Mouse (Mus musculus) kidney, adult 2 months (tissue): ENCODE results near the gene Ccdc142. TPM values are rescaled to one million over a fixed set of nuclear protein-coding genes. Genes with fewer than 3 reads are reported as not detected.

Experiments
- DNase-seq: peaks from one replicate; pipeline ENCODE4 v3.0.0; 2021
- H3K27ac ChIP-seq: fragments of 200-500 bp; 2 replicates; pipeline ENCODE4 v1.5.1; 2012; ENCODE audit warnings: low read depth, low read length, control low read depth, inconsistent platforms; ENCODE audit not compliant: insufficient read depth
- H3K27me3 ChIP-seq: fragments of 200-500 bp; replicated peaks from 2 replicates; pipeline ENCODE4 v1.6.1; 2012; ENCODE audit warnings: mild to moderate bottlenecking, moderate library complexity, low read length, inconsistent platforms; ENCODE audit not compliant: control insufficient read depth, insufficient read depth
- H3K36me3 ChIP-seq: fragments of 200-500 bp; 2 replicates; pipeline ENCODE4 v1.6.1; 2012; ENCODE audit warnings: mild to moderate bottlenecking, moderate library complexity, low read length, inconsistent platforms; ENCODE audit not compliant: control insufficient read depth, insufficient read depth
- H3K4me1 ChIP-seq: fragments of 200-500 bp; 2 replicates; pipeline ENCODE4 v1.6.1; 2011; ENCODE audit warnings: low read length; ENCODE audit not compliant: control insufficient read depth, insufficient read depth
- H3K4me3 ChIP-seq: fragments of 200-500 bp; 2 replicates; pipeline ENCODE4 v1.5.1; 2011; ENCODE audit warnings: mild to moderate bottlenecking, low read depth, low read length, control low read depth; ENCODE audit not compliant: insufficient read depth
- CTCF ChIP-seq: fragments of 200-500 bp; conservative IDR thresholded peaks from 2 replicates; pipeline ENCODE4 v1.5.1; 2011; ENCODE audit warnings: low read depth, mild to moderate bottlenecking, control low read depth, low read length, moderate library complexity, mixed read lengths; ENCODE audit not compliant: insufficient read depth, insufficient read length
- POLR2A ChIP-seq: fragments of 200-500 bp; IDR thresholded peaks from one replicate; pipeline ENCODE4 v1.6.1; 2011; ENCODE audit warnings: low read depth, low read length, control low read depth
- WGBS: fragments of 180-500 bp; shearing (Covaris S2); methylation state at CpG from one replicate; pipeline ENCODE4 v1.1.7; 2018; 5-methylcytosine and 5-hydroxymethylcytosine counted together
- polyA plus RNA-seq: library from polyadenylated mRNA; depleted of rRNA; stranded (reverse); fragments of >200 nt; gene quantifications from 2 replicates; pipeline ENCODE4 v1.2.3, GENCODE M21; 2012

The Ccdc142 gene
- polyA plus RNA-seq, 1 experiment, result 3.0 TPM

DNA sequence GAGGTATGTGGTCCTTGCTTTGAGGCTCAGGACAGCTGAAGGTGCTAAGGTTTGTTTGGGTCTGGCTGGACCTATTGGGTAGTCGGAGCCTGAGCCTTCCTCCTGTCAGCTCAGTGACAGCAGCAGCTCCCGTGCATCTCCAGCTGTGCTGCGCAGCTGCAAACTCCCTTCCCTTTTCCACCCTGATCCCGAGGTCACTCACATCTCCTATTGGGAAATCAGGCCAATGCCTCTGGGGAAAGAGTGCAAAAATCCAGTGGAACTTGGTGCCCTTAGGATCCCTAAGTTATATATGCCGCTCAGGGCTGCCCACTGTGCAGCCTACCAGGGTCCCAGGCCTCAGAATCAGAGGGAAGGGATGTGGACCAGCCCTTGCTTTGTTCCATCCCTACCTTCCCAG lies 17.9 kb upstream of the Ccdc142 start:
- Histone ChIP-seq H3K36me3 (no peaks in the 10 kb centered on the region), H3K27ac (no peak overlapping the region), H3K27me3 (0 out of 2 replicates have a peak, but pooled peaks cover 1% of the 10 kb centered on the region), H3K4me3 (no peak overlapping the region), H3K4me1 (no peaks in the 10 kb centered on the region)
- TF ChIP-seq POLR2A (no peak), CTCF (no peak)
- DNase-seq, result no peak
- 53% methylated on average over 5 of the region's 5 CpGs for WGBS

DNA sequence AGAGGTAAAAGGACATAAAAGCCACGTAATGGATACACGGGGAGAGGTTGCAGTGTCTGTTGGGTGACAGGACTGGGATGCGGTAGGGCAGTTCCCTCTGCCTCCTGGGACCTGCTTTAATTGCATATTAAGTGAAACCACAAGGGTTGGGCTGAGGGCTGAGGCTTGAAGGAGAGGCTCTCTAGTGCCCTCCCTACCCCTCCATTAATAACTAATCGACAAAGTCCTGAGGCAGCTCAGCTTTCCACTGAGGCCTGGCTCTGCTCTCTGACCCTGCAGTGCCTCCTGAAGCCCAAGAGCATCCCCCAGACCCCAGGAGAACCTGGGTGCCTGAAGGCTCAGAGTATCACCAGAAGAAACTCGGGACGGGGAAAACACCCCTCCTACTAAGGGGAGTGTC lies 16.9 kb upstream of the Ccdc142 start:
- TF ChIP-seq POLR2A (no peak), CTCF (no peak)
- no peak overlapping the region for H3K27ac ChIP-seq
- H3K4me1 ChIP-seq, result no peaks in the 10 kb centered on the region

DNA sequence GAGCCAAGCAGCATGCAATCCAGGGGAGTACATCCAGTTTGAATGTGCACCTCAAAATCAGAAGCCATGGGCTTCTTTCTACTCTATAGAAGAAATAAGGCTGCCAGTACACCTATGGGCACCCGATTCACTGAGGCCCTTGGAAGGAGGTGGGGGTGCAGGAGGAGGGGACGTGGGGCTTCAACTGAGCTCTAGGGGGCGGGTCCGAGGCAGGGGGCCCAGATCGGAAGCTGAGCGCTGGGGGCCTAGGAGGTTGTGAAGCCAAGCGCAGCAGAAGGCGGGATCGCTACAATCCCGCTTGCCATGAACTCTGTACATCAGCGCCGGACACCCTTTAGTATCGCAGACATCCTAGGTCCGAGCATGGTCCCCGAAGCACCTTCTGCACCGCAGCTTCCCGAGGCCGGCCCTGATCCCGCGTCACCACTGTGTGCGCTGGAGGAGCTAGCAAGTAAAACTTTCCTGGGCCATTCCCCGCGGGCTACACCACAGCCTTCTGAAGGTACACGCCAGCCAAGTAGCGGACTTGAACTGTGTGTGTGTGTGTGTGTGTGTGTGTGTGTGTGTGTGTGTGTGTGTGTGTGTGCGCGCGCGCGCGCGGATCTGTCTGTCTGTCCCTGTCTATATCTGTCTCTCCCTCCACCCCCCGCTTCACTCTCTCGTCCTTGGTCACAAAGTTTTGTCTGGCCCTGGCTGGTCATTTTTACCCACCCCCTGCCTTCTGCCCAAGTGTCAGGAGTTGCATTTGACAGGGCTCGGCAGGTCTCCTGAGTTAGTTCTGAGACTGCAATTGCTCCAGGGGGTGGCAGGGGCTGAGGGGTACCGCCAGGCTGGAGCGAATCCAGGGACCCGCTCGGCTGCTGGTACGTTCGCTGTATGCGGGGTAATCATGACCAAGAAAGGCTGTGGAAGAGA lies 15.0 kb upstream of the Ccdc142 start, which contains the start of gene Lbx2:
Gene Lbx2, plus strand, starts transcription at position 247 of the 915 bp plus-strand sequence.
- H3K4me3 ChIP-seq, result peak within 1 kb of the TSS; percentile 48
- 0 out of 2 replicates have a peak, but pooled peaks cover 1% of the 10 kb centered on the region for H3K27me3 ChIP-seq
- WGBS, result 14% methylated on average over 42 of the region's 42 CpGs
- H3K36me3 ChIP-seq, result no peaks in the 10 kb centered on the region
- no peaks in the 10 kb centered on the region for H3K4me1 ChIP-seq
- peak within 1 kb of the TSS; percentile 40 for H3K27ac ChIP-seq
- TF ChIP-seq CTCF, result no peak
- TF ChIP-seq POLR2A, result no peak
- no peak for DNase-seq

More for the DNA sequence above, 16.9 kb upstream of the Ccdc142 start:
- peak; percentile 39 for DNase-seq
- Histone ChIP-seq H3K27me3 (0 out of 2 replicates have a peak, but pooled peaks cover 1% of the 10 kb centered on the region), H3K4me3 (no peak overlapping the region), H3K36me3 (no peaks in the 10 kb centered on the region)
- WGBS, result 30% methylated on average over 6 of the region's 6 CpGs

DNA sequence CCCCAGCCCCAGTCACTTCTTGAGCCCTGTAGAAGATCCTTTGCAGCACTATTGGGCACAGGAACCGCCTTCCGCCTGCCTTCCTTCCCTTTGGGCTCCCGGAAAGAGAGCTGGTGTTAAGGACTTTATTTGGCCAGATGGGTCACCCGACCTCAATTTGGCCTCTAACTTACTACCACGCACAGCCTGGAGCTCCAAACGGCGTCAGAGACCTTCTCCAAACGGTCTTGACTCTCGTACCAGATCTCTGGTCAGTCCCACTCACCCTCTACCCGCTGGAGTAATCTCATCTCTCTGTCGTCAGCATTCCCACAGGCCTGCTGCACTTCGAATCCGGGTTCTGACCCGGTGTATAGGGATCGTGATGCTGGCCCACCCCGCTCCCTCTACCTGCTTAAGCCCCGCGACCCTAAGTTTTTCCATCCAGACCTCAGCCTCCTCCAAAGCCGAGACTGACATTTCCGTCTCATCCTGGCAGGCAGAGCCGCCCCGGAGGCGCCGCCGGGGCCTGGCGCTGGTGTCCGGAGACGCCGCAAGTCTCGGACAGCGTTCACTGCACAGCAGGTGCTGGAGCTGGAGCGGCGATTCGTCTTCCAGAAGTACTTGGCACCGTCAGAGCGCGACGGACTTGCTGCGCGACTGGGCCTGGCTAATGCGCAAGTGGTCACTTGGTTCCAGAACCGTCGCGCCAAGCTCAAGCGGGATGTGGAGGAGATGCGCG lies 14.0 kb upstream of the Ccdc142 start:
- Histone ChIP-seq H3K36me3 (no peaks in the 10 kb centered on the region), H3K27me3 (0 out of 2 replicates have a peak, but pooled peaks cover 1% of the 10 kb centered on the region), H3K4me1 (no peaks in the 10 kb centered on the region), H3K4me3 (peak overlapping the region; percentile 48), H3K27ac (peak overlapping the region; percentile 40)
- no peak for TF ChIP-seq POLR2A
- no peak for TF ChIP-seq CTCF
- peak; percentile 65 for DNase-seq
- 23% methylated on average over 47 of the region's 47 CpGs for WGBS

GRCm38 (mm10) chr6:83087926-83088260 lies 13.5 kb upstream of the Ccdc142 start:
- H3K4me3 ChIP-seq, result peak overlapping the region; percentile 48
- no peak for DNase-seq
- no peak for TF ChIP-seq POLR2A
- no peak for TF ChIP-seq CTCF
- H3K27ac ChIP-seq, result 0 out of 2 replicates have a peak overlapping the region, but pooled peaks have one; percentile 40
- H3K36me3 ChIP-seq, result no peaks in the 10 kb centered on the region
- H3K27me3 ChIP-seq, result 0 out of 2 replicates have a peak, but pooled peaks cover 1% of the 10 kb centered on the region
- 0 out of 2 replicates have a peak, but pooled peaks cover 3% of the 10 kb centered on the region for H3K4me1 ChIP-seq
- WGBS, result 47% methylated on average over 9 of the region's 9 CpGs

GRCm38 (mm10) chr6:83092416-83093127 lies 8.8 kb upstream of the Ccdc142 start:
- H3K4me3 ChIP-seq, result no peak overlapping the region
- H3K36me3 ChIP-seq, result no peaks in the 10 kb centered on the region
- DNase-seq, result peak; percentile 59
- H3K4me1 ChIP-seq, result 0 out of 2 replicates have a peak, but pooled peaks cover 3% of the 10 kb centered on the region
- 17% methylated on average over 6 of the region's 6 CpGs for WGBS
- no peaks in the 10 kb centered on the region for H3K27me3 ChIP-seq
- 0 out of 2 replicates have a peak overlapping the region, but pooled peaks have one; percentile 17 for H3K27ac ChIP-seq
- TF ChIP-seq POLR2A (no peak), CTCF (no peak)
